Mouse (Mus musculus): ENCODE data around the gene Ubqln4. TPM values are rescaled to one million over a fixed set of nuclear protein-coding genes. Genes with fewer than 3 reads are reported as not detected.

The Ubqln4 gene
- polyA plus RNA-seq, 1 experiment: 68.4 TPM

DNA sequence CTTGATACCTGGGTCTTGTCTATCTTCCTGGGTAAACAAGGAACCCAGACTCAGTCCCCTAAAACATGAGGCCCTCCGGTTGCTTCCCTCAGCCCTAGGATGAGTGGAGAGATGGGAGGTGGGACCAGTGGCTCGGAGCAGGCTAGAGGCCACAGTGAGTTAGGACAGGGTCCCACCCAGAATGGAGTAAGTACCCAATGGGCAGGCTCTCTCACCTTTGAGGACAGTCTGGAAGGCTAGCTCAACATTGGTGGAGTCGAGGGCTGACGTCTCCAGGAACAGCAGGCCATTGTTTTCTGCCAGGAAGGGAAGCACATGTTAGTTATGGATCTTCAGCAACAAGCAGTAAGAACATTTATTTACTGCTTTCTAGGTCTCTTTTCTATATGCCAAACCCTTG, 11.1 kb upstream of the Ubqln4 start:
- no peak for DNase-seq (ENCODE audit: low read depth)

DNA sequence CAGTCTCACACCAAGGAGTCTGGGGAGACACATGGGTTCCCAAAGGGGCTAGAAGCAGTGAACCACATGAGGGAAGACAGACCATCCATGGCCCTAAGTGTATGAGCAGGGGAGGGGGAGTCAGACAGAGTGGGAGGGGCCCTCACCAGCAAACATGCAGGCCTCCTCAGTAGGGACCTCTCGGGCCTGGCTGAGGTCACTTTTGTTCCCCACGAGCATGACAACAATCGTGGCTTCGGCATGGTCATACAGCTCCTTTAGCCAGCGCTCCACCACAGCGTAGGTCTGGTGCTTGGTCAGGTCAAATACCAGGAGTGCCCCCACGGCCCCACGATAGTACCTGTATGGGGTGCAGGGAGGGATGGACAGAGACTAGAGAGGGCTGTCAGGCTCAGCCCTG, 10.4 kb upstream of the Ubqln4 start:
- DNase-seq (ENCODE audit: low read depth): no peak

DNA sequence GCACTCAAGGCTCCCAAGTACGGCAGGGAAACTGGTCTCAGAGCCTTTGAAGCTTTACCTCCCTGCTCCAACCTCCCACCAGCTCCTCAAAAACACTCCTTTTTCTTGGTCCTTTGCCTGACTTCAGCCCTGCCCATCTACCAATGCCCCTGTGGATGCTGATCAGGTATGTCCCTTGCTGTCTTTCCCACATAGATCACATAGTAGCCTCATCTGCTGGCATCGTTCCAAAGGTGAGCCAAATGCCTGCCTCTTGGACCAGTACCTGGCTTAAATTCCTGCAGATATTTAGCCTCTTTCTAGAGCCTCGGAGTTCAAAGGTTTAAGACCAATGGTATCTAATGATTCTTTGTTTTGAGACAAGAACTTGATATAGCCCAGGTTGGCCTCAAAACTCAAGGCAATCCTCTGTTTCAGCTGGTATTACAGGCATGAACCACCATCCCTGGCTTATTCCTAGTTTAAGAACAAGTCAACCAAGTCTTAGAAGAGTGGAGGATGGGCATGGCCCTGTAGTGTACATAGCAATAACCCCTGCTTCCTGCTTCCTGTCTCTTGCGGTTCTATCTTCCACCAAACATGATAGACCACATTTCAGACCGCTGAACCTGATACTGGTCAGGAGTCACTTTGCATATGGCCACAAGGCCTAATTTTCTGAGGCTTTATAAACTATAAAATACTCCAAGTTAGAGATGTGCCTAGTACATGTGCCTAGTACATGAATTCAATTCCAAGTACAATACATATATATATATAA, 9.7 kb upstream of the Ubqln4 start:
- no peak for DNase-seq (ENCODE audit: low read depth)

DNA sequence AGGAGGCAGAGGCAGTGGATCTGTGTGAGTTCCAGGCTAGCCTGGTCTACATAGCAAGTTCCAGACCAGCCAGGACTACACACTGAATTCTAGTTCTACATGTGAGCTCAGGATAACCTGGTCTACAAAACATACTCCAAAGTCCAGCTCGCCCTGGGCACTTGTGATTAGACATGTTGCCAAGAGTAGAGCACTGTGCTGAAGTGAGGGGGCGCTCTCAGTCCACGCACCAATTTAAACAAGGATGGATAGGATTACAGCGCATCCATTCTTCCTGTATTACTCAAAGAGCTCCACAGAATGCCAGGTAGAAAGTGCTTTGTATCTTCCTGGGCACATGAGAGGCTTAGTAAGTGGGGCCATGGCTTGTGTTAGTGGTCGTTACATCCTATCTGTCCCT, 9.0 kb upstream of the Ubqln4 start:
- no peak for DNase-seq (ENCODE audit: low read depth)

DNA sequence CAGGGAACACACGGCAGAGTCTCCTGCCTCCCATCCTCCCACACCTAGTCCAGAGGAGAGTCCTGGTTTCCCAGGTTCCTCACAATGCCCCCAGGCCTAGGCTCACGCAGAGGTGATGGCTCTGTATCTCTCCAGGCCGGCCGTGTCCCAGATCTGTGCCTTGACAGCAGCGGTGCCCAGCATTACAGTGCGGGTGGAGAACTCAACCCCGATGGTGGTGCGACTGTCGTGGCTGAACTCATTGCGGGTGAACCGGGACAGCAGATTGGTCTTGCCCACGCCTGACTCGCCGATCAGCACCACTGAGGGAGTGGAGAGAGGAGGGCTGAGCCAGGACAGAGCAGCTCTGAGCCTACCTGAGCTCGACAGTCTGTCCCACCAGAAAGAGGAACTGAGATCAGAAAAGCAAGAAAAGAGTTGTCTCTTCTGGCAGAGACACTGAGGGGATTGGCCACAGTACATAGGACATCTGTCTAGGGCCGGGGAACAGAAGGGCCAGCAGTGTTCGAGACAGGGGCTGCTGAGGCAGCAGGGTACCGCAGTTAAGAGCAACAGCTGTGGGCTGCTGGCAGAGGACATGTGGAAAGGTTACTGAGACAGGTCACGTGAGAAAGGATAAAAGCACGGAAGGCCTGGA, 8.5 kb upstream of the Ubqln4 start:
- no peak for DNase-seq (ENCODE audit: low read depth)

DNA sequence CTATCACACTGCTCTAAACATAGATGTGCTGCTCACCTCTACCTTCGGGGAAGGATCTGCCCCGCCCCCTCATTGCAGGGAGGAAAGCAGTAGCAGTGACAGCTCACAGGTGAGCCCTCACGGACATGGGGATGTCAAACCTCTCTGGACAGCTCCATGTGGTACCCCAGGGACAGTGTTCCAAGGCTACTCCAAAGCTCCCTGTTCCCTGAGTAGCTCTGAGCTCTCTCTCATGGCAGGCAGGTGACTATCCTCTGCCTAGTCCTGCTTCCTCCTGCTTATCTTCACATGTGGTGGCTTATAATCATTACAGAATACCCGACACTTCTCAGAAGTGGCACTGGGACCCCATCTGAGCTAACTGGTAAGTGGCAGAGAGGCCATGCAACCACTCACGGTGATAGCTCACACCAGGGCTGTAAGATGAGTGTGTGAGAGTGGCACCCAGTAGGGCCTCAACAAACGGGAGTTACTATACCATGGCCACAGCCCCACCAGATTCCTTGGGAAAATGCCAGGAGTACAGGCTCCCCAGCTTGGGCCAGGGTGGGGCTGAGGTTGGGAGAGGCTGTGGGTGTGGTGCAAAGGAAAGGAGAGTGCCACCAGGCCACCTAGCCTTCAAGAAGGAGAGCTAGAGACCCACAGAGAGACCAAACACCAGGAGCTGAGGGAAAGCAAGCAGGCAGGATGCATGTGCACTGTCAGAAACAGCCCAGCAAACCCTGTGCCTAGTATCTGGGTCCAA, 6.7 kb upstream of the Ubqln4 start:
- no peak for DNase-seq (ENCODE audit: low read depth)

DNA sequence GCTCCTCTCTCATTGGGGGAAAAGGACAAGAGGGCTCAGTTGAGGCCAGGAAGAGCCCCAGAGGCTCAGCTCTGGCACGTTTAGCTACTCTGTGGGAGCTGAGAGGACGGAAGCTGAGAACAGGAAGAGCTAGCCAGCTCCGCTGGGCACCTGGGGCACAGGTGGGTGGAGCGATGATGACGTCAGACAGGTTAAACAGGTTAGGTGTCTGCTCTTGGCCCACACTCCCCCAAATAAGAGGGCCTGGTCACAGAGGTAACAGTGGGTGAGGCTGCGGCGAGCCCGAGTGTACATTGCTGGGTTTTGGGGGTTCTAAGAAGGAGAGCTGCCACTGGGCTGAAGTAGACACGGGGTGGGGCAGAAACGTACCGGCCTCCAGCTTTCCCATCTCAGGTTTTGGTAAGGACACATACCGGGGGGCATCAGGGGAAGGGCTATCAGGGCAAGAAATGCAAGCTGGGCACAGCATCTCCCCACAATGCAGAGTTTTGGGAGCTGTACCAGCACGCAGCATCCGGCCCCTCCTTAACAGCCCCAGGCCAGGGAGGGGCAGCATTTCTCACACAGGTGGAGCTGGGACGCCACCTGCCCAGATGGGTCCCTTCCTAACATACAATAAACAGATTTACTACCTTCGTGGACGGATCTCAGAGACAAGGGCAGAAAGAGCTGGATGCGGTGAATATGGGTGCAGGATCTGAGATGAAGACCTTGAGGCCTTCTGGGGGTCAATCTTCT, 5.2 kb upstream of the Ubqln4 start, which contains the start of gene Rab25:
TSS of gene Rab25 (minus strand) at position 121 of the 738 bp plus-strand sequence.
- no peak for DNase-seq (ENCODE audit: low read depth)

DNA sequence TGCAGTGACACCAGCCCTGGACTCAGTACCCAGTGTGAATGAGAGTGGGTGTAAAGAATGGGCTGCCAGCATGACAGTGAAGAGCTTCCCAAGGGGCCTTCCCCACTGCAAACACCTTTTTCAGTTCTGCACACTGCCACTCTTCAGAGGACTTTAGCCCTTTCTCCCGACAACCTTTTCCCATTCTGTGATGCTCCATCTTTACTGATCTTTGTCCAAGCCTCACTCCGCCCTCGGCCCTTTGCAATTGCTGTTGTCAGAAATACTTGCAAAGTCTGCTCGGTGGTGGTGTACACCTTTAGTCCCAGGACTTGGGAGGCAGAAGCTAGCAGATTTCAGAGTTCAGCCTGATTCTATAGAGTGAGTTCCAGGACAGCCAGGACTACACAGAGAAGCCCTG, 2.0 kb upstream of the Ubqln4 start:
- DNase-seq (ENCODE audit: low read depth): no peak

DNA sequence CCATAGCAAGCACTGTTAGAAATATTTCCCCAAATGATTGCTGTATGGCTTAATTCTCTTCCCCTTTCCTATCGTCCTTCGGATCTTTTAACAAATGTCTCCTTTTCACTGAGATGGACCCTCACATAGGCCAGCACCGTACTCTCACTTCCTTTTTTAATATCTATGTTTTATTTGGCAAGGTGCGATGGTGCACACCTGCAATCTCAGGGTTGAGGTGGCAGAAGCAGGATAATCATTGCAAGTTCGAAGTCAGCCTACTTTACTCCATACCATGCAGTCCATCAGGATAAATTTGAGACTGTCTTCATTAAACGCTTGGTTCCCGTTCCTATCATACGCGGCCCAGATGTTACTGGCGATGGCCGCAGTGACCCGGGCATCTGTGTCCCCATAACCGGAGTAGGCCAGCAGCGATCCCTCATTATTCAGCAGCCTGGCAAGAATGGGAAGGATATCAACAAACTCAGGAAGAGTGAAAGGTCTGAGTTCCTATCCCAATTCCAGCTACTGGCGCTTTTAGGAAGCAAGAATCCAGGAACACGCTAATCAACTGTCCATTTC, 1.4 kb upstream of the Ubqln4 start:
- no peak for DNase-seq (ENCODE audit: low read depth)

DNA sequence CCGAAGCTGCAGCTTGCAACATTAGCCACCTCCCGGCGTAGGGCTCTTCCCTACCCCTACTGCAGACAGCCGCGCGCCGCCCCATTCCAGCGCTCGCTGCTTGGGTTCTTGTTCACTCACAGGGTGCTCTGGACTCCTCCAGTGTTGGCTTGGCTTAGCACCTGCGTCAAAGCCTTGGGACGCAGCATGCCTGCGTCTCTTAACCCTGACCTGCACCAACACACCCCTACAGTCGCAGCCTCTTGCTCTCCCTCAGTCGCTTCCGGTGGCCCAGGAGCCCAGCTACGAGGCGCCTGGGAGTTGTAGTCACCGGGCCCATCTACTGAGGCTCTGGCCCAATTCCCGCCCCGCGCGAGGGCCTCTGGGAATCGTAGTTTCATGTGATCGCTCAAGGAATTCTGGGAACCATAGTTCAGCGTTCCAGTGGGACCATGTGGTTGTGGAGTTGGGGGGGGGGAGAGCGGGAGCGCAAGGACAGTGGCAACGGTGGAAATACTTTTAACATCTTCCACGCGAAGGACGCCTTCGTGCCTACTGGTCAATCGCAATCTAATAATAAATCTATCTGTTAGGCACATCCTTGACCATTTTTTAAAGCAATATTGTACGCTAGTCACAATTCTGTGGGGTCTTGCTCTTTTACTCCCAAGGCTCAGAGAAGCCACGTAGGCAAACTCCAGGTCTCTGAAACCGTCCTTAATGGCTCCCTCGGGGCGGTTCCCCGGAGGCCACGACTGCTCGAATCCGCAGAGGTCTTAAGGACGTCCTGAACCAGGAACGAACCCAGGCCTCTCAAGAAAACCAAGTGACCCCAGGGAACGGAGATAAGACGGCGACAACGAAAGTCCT, 658 bp upstream of the Ubqln4 start, which contains the start of gene Lamtor2:
TSS of gene Lamtor2 (minus strand) at position 399 of the 849 bp plus-strand sequence.
- DNase-seq (ENCODE audit: low read depth): peak; percentile 90

DNA sequence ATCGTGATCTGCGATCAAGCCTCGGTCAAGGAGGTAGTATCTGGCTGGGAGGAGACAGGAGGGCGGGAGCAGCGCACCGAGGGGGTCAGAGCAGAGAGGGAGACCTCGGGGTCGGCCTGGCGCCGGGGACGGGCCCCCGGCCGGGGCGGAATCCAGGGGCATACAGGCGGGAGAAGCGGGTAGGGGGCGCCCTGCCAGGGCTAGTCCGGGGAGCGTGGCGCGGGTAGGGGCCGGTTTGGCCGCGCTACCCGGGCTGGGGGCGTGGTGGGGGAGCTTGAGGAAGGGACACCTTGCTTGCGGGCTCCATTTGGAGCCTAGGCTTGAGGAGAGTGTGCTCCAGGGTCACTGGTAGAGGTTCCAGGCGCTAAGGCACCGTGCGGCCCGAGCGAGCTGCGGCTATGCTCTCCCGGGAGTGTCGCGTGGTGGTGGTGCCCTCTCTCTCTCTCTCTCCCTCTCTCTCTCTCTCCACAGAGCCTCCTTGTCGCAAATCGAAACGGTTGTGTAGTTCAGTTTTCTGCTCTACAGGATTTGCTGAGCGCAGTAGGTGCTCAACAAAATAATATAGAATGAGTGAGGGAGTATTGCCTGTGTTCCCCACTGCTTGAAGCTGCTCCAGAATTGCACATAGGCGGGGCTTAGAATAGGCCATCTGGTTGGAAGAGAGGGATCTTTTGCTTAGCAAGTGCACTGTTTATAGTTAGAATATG, 475 bp downstream of the Ubqln4 start:
- no peak for DNase-seq (ENCODE audit: low read depth)

DNA sequence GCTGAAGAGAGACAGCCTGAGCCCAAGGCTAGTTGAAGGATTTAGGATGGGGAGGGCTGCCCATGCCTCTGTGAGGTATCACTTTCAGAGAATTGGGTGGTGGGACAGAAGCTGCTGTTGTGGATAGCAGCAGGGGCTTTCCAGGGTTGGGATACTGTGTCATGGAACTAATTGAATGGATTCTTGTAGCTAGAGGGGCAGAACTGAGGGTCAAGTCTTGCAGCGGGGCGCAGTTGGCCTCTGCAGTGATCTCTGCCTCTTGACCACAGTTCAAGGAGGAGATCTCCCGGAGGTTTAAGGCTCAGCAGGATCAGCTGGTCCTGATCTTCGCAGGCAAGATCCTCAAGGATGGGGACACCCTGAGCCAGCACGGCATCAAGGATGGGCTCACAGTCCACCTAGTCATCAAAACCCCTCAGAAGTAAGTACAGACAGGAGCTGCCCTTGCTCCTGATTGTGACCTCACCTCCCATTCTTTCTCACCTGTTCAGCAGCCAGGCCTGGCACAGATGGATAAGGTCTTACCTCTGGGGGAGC, 1.6 kb downstream of the Ubqln4 start:
- DNase-seq (ENCODE audit: low read depth): no peak

DNA sequence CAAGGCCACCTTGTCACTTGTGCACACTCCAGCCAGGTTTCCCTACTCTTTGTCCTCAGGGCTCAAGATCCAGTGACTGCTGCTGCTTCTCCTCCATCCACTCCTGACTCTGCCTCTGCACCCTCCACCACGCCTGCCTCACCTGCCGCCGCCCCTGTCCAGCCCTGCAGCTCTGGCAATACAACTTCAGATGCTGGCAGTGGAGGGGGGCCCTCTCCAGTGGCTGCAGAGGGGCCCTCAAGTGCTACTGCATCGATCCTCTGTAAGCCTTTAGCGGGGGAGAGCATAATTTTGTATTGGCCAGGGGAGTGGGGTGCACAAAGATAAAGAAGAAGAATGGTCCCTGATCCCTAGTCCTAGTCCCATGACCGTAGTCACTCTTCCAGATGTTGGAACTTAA, 2.2 kb downstream of the Ubqln4 start:
- DNase-seq (ENCODE audit: low read depth): no peak

DNA sequence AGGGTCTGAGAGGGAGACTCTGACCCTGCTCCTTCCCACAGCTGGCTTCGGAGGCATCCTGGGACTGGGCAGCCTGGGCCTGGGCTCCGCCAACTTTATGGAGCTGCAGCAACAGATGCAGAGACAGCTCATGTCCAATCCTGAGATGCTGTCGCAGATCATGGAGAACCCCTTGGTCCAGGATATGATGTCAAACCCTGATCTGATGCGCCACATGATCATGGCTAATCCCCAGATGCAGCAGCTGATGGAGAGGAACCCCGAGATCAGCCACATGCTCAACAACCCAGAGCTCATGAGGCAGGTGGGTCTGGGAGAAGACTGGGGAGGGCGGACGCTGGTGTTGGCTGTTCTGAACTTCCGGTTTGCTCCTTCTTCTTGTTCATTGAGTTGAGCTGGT, 3.1 kb downstream of the Ubqln4 start:
- no peak for DNase-seq (ENCODE audit: low read depth)

DNA sequence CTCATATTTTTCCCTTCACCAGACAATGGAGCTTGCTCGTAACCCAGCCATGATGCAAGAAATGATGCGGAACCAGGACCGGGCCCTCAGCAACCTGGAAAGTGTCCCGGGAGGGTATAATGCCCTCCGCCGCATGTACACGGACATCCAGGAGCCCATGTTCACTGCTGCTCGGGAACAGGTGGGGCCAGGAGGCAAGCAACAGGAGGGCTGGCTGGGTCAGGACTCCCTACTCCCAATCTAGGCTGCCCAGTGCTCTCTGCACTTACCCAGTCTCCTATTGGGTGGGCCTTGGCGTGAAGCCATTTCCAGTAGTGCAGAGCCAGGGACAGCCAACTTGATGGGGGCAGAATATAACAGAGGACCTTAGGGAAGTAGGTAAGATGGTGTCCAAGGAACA, 6.0 kb downstream of the Ubqln4 start:
- no peak for DNase-seq (ENCODE audit: low read depth)

DNA sequence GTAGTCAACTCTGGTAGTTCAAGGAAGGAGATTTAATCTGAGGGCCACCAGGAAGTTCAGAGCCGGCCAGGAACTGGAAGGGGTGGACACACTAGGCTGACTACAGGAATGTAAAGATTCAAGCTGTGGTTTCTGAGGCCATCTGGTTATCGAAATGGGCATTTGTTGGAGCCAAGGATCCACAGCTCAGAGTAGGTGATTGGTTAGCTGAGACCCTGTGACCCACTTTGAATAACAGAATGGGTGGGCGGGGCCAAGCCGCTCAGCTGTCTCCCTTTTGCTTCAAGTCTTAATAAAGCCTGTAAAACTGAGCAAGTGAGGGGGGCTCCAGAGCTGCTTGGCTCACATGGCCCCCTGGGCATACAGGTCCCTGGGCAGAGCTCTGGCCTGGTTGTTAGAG, 8.4 kb downstream of the Ubqln4 start:
- DNase-seq (ENCODE audit: low read depth): no peak

DNA sequence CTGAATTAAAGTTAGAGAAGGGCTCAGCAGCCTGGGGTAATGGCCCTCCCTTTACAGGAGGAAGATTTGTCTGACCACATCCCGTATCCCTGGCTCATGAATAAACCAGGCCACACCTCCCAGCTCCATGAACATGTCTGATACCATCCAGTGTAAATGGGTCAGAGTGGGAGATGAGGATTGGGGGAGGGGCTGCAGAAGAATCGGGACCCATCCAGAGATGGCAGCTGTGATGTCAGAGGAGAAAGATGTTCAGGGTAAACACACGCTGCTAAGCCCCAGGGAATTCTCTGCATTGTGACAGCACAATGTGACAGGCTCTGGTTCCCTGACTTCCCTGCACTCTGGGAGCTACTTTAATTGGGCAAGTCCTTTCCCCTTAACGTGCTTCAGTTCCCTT, 9.9 kb downstream of the Ubqln4 start:
- no peak for DNase-seq (ENCODE audit: low read depth)

DNA sequence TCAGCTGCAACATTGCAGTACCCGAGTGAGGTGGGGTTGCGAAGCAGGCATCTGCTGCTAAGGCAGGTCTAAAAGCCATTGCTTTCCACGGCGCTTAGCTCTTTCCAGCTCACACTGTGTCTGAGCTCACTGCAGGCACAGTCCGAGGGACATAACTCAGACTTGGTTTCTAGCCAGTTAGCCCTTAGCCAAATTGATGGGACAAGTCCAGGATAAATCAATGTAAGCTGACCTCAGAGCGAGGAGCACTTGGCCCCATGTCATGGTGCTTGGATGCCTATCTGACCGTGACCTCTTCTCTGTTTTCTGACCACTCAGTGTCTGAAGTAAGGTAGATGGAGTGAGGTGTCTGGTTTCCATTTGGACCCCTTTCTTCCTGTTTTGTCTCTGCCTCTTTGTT, 10.4 kb downstream of the Ubqln4 start:
- no peak for DNase-seq (ENCODE audit: low read depth)

DNA sequence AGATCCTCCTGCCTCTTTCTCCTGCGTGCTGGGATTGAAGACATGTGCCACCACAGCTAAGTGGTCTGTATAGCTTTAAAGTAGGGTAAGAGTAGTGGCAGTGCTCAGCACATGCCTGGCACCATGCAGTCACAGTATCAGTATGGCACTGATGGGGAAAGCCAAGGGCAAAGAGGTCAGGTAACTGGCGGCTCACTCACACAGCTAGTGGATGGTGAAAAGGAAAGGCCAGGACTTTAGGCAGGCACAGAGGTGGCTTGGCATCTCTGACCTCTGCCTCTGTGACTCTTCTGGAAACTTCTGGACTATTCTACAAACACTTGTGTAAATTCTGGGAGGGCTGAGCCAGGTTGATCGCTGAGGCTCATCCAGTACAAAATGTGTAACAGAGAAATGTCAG, 12.6 kb downstream of the Ubqln4 start:
- DNase-seq (ENCODE audit: low read depth): no peak

DNA sequence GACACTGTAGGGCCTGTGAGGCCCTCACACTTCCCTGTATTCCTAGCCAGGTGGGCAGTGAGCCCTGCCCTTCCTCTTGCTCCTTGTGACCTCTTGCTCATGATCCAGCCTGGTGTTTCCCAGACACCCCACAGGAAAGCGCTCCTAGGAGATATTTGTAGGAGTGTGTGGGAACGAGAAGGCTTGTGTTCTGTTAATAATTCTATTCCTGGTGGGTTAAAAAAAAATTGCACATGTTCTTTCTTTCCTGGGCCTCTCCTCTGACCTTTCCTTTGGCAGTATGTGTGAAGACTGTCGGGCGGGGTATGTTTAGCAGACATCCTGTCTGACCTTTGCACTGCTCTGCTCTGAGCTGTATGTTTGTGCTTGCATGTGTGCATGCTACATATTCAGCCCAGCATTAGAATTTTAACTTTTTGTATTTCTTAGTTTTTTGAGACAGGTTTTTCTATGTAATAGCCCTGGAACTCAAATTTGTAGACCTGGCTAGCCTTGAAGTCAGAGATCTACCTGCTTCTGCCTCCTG, 13.0 kb downstream of the Ubqln4 start:
- no peak for DNase-seq (ENCODE audit: low read depth)
